Mouse (Mus musculus): ENCODE data around the gene Pnp.
"Not testable (repeated sequence)": the region's sequence is repeated elsewhere in the genome, so short reads cannot be mapped to it uniquely, and the experiment has no call there.

The Pnp gene

GRCm38 (mm10) chr14:50929951-50930350, 931 bp upstream of the Pnp start:
- in situ Hi-C loops (cut with MboI, MseI): loop anchor here (5.0 kb wide), 1 partner anchor 137 kb away; no protein-coding TSS in a partner anchor

GRCm38 (mm10) chr14:50930377-50930753, 517 bp upstream of the Pnp start:
- in situ Hi-C loops (cut with MboI, MseI): no loop called here

GRCm38 (mm10) chr14:50931493-50932020, 675 bp downstream of the Pnp start:
- in situ Hi-C loops (cut with MboI, MseI): no loop called here

GRCm38 (mm10) chr14:50936649-50937048, 5.8 kb downstream of the Pnp start:
- in situ Hi-C loops (cut with MboI, MseI): no loop called here

- in situ Hi-C loops (cut with MboI, MseI): no loop called here
Observed at GRCm38 (mm10) chr14:50938119-50938908, 7.4 kb downstream of the Pnp start.

GRCm38 (mm10) chr14:50938940-50939339, 8.1 kb downstream of the Pnp start:
- in situ Hi-C loops (cut with MboI, MseI): no loop called here

- in situ Hi-C loops (cut with MboI, MseI): no loop called here
Observed at GRCm38 (mm10) chr14:50943932-50944667, 13.2 kb downstream of the Pnp start, which contains the start of gene Gm49342. Gm49342 (plus strand) TSS chr14:50944517.

- in situ Hi-C loops (cut with MboI, MseI): not testable (repeated sequence)
Observed at GRCm38 (mm10) chr14:50944668-50945033, 13.8 kb downstream of the Pnp start.

- in situ Hi-C loops (cut with MboI, MseI): not testable (repeated sequence)
Observed at GRCm38 (mm10) chr14:50945081-50945480, 14.2 kb downstream of the Pnp start.

GRCm38 (mm10) chr14:50945526-50945925, 14.6 kb downstream of the Pnp start:
- in situ Hi-C loops (cut with MboI, MseI): not testable (repeated sequence)

GRCm38 (mm10) chr14:50955487-50955886, 24.6 kb downstream of the Pnp start:
- in situ Hi-C loops (cut with MboI, MseI): no loop called here

GRCm38 (mm10) chr14:50955942-50956508, 25.1 kb downstream of the Pnp start, which contains the start of gene Pnp2:
Pnp2 (plus strand) TSS chr14:50955992.
- in situ Hi-C loops (cut with MboI, MseI): not testable (repeated sequence)

- in situ Hi-C loops (cut with MboI, MseI): not testable (repeated sequence)
Observed at GRCm38 (mm10) chr14:50956724-50957123, 25.8 kb downstream of the Pnp start.

GRCm38 (mm10) chr14:50957146-50957545, 26.3 kb downstream of the Pnp start:
- in situ Hi-C loops (cut with MboI, MseI): not testable (repeated sequence)

GRCm38 (mm10) chr14:50958289-50958995, 27.6 kb downstream of the Pnp start:
- in situ Hi-C loops (cut with MboI, MseI): not testable (repeated sequence)

GRCm38 (mm10) chr14:50968216-50968980, 37.5 kb downstream of the Pnp start:
- in situ Hi-C loops (cut with MboI, MseI): no loop called here

GRCm38 (mm10) chr14:50969041-50969440, 38.2 kb downstream of the Pnp start:
- in situ Hi-C loops (cut with MboI, MseI): no loop called here

- in situ Hi-C loops (cut with MboI, MseI): no loop called here
Observed at GRCm38 (mm10) chr14:50969558-50970544, 39.0 kb downstream of the Pnp start.

- in situ Hi-C loops (cut with MboI, MseI): no loop called here
Observed at GRCm38 (mm10) chr14:50970822-50971221, 39.9 kb downstream of the Pnp start.

All from regulatory T cell (primary cell).